Mouse (Mus musculus): ENCODE data around the gene Foxp1.

The Foxp1 gene

DNA sequence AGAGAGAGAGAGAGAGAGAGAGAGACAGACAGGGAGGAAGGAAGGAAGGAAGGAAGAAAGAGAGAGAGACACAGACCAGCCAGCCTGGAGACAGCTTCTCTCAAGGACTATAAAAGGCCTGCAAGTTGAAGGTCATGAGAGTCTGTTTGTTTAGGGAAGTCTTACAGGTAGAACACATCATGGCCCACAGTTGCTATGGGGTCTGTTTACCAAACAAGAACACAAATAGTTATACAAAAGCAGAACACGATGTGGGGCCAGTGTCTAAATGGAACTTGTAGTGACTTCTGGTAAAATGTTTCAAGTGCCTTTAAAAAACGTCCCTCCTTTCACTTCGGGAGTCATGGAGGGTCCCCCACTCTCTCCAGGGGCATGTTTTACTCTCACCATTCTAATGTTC, 529.3 kb downstream of the Foxp1 start:
- DNase-seq (ENCODE audit: low spot score) = no peak

DNA sequence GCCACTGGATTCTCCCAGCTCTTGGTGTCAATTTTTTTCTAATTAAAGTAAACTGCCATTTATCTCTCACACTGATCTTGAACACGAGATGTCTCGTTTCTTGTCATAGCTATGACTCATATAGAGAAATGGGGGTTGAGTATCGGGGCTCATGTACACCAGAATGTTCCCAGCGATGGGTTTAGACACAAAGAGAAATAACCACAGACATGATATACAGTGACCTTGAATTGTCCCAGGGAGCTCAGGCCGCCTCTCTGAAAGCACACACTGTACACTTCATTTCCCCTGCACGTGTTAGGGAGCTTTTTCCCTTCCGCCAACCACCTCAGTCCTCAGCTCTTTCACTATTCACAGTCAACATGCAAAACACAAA, 529.8 kb downstream of the Foxp1 start:
- DNase-seq (ENCODE audit: low spot score) = no peak

DNA sequence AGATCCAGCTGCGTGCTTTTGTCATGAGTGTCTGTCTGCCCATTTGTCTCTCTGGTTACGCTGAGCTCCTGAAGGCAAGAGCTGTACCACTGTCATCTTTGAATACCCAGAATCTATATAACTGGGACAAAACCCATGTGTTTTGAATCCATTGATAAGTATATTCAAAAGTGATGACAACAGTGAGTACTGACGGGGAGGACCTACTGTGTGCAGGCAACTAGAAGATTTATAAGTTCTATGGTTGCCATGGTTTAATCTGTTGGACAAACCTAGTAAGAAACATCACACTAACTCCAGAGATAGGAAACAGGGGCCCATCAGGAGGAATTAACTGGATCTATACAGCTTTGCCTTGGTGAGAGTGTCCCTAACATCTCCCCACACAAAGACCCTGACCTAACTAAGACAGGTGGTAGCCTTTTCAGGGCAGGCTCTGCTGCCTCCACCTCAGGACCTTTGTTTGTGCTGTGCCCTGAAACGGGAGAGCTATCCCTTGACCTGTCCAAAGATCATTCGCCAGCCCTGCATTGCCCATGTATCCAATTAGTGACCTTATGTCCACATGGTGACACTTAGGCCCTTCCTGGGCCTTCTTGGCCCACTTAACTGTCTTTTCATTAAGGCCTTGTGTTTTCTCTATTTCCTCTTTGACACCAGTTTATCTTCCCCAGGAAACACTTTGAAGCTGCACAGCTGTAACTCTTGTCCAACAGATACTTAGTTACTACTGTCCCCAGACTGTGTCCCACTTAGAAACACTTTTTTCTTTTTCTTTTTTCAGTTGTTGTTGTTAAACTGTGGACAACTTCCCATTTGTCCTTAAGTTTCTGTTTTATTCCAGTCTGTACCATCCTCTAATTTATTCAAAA, 530.4 kb downstream of the Foxp1 start:
- no peak for DNase-seq (ENCODE audit: low spot score)

DNA sequence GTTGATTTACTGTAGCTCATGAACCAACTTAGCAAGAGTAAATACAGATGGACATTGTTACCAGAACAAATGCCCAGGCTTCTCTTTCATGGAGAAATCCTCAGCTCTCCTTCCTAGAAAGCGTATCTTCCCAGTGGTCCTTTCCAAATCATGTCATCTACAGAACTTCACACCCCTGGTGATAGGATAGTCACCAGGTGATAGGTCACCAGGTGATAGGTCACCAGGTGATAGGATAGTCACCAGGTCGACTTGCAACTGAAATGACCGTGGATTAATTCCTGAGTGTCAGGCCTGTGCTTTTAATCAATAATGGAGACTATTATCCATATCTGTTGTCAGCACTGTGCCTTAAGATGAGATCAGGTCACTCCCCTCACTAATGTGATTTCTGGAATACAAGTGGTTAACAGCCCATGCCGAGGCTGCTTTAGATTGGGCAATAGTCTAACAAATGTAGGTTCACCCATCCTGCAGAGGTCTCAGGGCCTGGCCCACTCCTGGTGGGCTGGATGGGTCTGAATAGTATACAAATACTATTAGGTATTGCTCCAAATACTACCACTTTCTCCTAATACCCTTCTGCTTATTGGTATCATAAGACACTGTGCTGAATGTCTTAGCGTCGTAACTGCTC, 534.9 kb downstream of the Foxp1 start:
- no peak for DNase-seq (ENCODE audit: low spot score)

DNA sequence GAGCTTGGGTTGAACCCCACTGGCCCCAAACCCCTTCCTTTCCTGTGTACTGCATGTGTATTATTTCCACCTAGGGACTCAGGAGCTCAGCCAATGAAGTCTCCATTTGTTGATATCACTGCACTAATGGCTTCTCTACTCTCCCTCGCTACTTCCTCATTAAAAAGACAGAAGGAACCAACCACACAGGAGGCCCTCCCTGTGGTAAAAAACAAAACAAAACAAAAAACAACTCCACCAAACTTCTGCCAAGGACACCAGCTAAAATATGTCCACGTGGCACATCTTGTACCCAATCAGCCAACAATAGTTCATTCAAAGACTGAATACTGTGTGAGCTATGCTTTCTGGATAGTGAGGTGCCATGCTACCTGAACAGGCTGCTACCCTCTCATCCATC, 537.1 kb downstream of the Foxp1 start:
- DNase-seq (ENCODE audit: low spot score) = no peak

DNA sequence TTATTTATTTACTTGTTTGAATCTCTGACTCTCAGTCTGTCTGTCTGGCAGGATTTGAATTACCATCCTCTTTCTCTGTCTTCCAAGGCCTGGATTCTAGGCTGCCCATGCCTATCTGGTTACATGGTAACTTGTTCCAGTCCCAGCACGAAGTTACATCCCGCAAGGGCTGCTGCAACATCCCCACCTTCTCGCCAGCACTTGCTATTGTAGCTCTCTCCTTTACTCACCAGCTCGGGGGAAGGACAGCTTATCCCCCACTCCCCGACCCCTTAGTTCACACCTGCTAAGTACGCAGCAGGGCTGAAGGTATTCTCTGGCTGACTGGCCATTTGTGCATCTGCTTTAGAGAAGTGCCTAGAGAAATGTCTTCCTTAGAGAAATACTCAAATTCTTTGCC, 537.9 kb downstream of the Foxp1 start:
- no peak for DNase-seq (ENCODE audit: low spot score)

DNA sequence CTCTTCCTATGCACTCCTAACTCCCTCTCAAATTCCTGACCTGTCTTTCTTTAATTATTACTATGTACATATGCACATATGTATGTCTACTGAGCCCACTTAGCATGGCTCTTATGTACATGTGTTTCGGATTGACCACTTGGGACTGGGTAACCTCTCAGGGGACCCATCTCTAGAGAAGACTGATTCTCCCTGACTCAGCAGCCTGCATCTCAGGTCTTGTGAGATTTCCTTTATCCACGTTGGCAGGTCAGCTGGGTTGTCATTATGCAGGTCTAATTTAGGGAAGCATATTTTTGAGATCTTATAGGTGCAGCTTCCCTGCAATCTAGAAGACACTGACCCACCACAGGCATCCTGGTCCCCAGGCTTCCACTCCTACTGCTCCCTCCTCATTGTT, 538.5 kb downstream of the Foxp1 start:
- no peak for DNase-seq (ENCODE audit: low spot score)

DNA sequence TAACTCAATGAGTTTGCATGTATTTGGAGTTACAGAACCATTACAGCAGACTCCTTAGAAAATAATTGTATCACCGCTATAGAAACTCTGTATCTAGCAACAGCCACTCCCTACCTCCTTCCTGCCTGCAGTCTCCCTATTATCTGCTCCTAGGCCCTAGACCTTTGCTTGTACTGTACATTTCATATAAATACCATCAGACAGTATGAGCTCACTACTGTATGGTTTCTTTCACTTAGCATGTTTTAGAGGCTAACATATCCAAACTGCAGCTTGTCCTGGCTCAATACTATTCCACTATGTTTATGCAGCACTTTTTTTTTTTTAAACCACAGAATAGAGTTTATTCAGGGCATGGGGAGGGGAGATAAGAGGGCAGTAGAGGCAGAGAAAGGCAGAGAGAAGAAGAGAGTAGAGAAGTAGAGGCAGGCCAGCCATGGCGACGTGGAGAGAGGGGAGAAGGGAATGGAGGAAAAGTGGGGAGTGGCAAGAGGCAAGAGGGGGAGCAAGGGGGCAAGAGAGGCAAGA, 539.1 kb downstream of the Foxp1 start:
- DNase-seq (ENCODE audit: low spot score) = no peak

DNA sequence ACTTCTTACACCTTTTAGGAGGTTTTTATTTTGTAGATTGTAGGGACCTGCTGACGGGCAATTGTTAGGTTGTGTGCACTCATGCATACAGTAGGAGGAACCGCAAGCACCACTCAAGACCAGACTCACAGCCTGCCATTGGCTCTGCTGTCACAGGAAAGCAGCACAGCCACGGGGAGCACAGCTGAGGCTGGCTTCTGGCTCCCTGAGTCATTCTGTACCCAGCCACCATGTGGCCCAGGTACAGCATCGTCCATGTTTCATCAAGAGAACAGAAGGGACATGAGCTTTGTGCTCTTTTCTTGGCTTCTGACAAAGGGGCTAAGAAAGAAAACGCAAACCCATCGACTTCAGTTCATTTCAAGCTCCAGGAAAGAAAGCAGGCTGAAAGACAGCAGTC, 541.3 kb downstream of the Foxp1 start:
- no peak for DNase-seq (ENCODE audit: low spot score)

DNA sequence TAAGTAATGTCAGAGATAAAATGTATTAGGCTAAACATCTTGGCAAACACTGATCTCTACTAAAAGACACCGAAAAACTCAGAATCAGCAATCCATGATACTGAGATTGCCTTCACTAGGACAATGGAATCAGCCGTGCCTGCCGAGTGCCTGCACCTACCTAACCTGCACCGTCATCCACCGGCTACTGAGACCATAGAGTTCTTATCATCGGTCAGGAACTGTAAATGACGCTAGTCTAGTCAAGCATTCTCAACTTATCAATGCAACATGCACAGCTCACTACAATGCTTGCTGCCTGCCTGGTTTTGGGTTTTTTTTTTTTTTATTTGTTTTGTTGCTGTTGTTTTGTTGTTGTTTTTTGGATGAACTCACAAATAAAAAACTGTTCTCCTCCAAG, 542.1 kb downstream of the Foxp1 start:
- DNase-seq (ENCODE audit: low spot score) = no peak

DNA sequence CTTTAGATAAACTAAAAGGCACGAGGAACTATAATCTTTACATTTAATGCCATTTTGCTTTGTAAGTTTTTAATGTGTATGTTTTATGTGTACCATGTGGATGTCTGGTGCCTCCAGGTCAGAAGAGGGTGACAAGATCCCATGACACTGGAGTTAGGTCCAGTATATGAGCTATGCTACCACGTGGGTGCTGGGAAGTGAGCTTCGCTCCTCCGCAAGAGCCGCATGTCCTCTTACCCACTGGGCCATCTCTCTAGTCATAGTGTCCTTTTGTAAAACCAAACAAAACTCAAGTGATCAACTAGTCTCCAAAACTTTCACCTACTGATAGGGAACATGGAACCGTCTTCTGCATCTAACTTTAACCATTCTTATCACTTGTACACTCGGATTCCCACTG, 542.5 kb downstream of the Foxp1 start:
- no peak for DNase-seq (ENCODE audit: low spot score)

DNA sequence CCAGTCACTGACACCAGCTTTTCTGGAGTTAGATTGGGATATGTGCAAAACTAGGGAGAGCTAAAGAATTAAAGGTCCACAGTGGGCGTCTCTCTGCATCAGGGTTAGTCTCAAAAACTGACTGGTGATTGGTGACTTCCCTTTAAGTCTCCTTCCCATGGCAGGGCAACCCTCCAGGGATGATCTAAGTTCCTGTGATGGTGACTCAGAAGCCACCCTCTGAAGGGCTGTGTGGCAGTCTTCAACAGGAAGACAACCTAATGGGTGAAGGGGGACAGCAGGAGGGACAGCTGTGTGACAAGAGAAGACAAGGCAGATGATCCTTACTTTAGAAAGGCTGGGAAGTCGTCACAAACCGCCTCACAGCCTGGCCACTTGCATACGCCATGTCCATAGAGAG, 544.7 kb downstream of the Foxp1 start:
- no peak for DNase-seq (ENCODE audit: low spot score)

DNA sequence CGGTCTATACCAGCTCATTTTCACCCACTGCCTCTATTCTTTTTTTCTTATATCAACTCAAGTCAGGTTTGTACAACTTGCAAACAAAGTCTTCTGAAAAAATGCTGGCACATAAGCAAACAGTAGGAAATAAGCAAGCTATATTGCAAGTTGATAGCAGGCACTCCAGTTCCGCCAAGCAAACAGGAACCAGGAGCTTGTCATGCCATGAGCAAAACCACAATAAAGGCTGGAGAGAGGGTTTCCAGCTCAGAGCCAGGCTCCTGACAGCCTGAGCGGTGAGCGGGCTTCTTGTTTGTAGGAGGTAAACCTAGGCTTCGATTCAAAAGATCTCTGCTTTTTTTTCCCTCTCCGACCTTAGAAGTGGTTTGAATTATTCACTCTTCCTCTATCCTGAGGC, 546.6 kb downstream of the Foxp1 start:
- no peak for DNase-seq (ENCODE audit: low spot score)

DNA sequence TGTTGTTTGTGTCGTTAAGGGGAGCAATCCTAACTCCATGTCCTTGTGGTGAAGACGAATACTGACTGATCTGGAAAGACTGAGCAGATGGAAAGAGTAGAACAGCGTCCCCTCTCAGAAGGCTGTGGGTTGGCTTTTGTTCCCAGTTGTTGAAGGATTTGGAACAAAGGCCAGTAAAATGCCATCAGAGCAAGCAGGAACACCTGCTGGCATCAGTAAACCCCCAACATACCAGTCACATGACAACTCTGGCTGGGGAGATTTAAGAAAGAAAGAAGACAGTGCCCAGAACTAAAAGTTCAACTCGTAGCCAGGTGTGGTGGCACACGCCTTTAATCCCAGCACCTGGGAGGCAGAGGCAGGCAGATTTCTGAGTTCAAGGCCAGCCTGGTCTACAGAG, 549.1 kb downstream of the Foxp1 start:
- DNase-seq (ENCODE audit: low spot score) = no peak

DNA sequence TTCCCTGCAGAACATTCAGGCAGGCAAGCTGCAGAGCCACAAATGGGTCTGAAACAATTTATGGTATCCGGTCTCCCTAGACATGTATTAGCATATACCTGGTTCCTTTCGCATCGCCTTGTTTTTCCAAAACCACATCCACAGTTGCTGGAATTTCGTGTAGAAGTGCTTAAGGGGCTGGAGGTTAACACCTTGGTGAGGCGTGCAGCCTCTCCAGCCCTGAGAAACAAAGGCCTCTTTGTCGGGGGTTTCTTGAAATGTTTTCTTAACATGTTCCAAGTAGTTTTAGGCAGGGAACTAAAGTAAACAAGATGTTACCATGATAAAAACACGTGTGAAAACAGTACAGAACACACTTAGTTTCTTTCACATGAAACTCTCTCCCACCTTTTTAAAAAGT, 550.1 kb downstream of the Foxp1 start:
- no peak for DNase-seq (ENCODE audit: low spot score)

DNA sequence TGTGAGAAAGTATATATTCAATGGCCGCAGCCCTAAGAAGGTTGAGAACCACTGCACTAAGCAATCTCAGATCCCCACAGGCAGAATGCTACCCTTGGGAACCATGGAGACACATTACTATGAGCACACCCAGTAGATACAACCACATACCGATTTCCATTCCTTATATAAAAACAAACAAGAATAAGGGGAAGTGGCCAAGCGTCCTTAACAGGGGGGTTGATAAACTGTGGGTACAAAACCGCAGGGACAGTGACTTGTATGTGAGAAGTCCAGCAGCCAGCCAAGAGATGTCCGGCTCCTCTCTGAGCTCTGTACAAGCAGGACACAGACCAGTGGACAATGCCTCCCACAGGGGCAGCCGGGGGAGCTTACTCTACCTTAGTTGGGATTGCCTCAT, 563.2 kb downstream of the Foxp1 start:
- no peak for DNase-seq (ENCODE audit: low spot score)

DNA sequence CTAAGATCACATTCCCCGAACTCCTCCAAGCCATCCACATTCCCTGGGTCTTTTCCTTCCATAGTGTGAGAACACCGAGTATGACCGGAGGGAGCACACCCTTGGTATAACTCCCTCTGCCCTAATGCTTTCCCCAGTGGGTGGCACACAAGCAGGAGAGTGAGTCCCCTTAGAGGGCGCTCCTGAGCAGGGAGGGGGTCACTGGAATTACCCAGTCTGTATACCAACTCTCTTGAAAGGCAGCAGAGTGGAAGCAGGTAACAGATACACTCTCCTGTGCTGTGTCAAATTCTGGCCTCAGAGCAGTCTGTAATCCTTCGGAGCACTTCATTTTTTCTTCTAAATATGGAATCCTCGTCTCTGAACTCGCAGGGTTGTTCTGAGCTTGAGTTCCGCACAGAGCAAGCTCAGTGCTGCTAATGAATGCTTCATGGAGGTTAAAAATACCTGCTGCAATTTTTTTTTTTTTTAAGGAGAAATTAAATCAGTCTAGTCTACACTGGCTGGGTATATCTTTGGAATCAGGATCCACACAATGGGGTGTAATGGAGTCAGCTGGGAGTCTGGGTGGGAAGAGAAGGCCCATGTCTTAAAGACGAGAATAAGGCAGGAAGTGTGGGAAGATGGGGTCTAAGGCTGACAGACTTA, 565.9 kb downstream of the Foxp1 start:
- no peak for DNase-seq (ENCODE audit: low spot score)

DNA sequence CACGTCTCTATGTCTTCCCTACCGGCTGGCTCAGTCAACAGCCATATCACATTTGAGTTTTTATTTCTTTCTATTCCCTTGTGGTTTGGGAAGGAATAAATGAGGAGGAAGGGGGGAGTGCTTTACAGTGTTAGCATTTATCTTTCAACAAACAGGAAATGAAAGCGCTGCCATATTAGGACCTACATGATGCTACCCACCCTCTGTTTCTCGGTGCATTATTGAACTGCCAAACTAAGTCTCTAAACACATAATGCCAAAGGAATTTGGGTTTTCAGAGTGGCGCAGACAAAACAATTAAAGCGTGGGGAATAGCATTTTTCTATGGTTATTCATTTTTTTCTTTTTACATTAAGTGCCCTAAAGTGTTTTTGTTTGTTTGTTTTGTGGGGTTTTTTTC, 566.8 kb downstream of the Foxp1 start:
- no peak for DNase-seq (ENCODE audit: low spot score)

DNA sequence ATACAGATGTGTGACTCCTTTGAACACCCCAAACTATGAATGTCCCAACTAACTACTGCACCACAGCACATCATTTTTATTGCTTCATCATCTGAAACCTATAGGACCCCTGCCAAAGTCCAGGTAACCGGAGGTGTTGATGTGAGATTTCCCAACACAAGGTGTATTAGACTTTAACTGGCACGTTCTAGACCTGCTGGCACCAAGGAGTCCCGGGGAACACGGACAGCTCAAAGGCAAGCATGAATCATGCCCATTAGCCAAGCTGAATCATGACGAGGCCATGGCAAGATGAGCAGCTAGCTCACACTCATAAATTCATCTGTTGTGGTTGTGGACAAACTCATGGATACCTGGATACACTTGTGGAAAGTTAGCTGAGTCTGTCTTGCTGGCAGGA, 568.1 kb downstream of the Foxp1 start:
- no peak for DNase-seq (ENCODE audit: low spot score)

DNA sequence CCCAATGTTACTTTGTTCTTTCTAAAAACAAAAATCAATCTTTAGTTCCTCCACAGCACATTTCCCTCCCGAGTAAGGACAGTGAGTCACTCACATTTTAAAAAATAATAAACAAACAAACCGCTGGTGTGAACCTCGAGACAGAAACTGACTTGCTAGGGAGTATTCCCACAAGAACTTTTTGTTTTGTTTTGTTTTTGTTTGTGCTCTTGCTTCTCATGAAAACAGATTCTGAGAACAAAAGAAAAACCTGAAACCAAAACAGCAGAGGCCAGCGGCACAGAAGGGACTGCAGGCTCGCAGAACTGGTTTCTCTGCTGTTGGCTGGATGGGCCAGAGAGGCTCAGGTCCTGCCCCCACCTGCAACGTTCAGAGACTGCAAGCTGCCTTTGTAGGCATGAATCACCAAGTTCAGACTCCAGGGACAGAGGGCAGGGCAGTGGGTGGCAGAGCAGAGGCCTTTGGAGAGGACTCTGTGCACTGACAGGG, 572.8 kb downstream of the Foxp1 start:
- peak; percentile 53 for DNase-seq (ENCODE audit: low spot score)

DNA sequence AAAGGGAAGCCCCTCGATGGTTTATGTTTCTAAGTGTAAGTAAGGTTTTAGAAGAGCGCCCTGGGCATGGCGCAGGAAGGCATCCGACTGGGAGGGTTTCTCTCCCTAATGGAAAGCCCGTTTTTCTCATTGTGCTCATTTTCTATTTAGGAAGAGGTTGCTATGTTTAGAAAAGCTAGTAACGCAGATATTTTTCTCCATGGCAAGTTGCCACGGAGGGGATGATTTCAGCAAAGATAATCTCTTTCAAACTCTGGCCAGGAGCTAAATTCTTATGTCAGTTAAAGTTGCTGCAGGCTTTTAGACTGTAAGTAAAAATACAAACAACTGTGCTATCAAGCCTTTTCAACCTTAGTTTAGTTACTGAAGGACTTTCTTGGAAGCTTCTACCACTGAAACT, 573.2 kb downstream of the Foxp1 start:
- no peak for DNase-seq (ENCODE audit: low spot score)

DNA sequence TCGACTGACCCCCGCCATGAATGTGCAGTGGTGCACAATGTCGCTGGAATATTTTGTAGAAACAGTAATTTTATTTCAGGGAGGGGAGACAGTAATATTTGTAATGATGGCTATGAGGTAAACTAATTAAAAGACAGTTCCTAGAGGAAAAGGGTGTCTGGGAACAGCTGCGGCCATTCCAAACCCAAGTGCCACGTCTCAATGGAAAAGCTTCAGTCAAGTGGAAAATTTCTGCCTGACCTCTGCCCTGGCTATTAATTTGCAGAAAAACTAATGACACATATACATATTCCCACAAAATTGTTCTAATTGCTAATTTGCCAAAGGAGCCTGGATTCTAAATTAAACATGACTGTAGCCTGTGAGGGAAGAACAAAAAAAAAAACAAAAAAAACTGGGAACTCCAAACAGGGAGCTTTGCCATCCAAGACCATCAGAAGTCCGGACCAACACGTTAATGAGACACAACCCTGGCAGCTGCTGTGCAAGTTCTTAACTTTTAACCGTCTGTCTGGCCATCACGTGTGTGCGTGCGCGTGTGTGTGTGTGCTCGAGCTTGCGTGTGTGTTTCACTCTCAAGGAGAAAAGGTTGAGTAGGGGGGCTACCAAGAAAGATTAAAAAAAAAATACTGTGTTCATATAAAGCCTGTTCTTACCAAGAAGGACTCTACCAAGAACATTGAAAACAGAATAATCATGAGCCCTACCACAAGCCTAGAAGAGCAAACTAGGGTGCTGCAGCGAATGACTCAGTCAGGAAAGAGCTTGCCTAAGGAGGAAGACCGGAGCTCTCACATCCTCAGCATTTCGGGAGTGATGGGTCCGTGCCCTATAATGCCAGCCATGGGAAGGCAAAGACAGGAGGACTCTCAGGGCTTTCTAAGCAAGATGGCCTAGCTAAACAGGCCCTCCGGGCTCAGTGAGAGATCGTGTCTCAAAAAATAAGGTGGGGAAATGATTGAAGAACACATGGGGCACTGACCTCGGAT, 574.1 kb downstream of the Foxp1 start:
- DNase-seq (ENCODE audit: low spot score) = no peak

Data from testis, postnatal 10 days (tissue).